8 mouse cellular contexts compared by ENCODE assay signal in the genomic region with DNA sequence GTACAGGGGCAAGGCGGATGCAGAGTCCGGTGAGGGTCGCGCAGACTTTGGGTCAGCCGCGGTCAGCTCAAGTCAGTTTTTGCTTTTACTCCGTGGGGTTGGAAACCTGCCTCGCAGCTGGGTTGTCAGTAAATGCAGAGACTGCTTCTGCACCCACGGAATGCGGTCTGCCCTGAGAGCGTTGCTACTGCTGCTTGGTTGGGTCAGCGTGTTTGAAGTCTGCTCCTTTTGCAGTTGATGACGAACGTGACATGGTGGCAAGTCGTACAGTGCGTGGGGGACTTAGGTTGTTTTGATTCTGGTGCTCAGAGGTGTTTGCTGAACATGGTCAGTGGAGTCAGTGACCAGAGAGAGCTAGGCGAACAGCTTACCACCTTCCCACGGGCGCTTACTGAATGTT. TPM values are rescaled to one million over a fixed set of nuclear protein-coding genes. Genes with fewer than 3 reads are reported as not detected.
DNase-seq lines count a peak whose midpoint lies in the region; ATAC-seq and TF ChIP-seq lines count a peak whose summit lies in the region.

No protein-coding gene starts in this region.

- H3K4me2 ChIP-seq in lung, embryonic 14.5 days, result peak overlapping the region; percentile 74
- H3K4me2 ChIP-seq in midbrain, postnatal 0 days (ENCODE audit: low read depth, low read length, poor library complexity, severe bottlenecking), result peak overlapping the region; percentile 88

- ATAC-seq in lung, embryonic 14.5 days (ENCODE audit: insufficient read depth), result peak; percentile 22; the same call in 1 of the 2 replicates
- ATAC-seq in inflammation-experienced regulatory T-cells, adult 6 months, result peak; percentile 24
- no peak; the same call in none of the 2 replicates for ATAC-seq in midbrain, postnatal 0 days (ENCODE audit: low FRiP score)

- peak overlapping the region; percentile 70 for H3K27ac ChIP-seq in lung, embryonic 14.5 days (ENCODE audit: low read depth)
- H3K27ac ChIP-seq in cortical plate, adult 2 months (ENCODE audit: insufficient read depth, low read length), result peak overlapping the region; percentile 58; the same call in 1 of the 2 replicates
- peak overlapping the region; percentile 74 for H3K27ac ChIP-seq in midbrain, postnatal 0 days (ENCODE audit: low read depth, low read length)

- no peak for TF ChIP-seq POLR2A in cortical plate, adult 2 months (IDR thresholded peaks at IDR 0.05; ENCODE audit: extremely low read depth, insufficient read depth, low read length)

- H3K9me3 ChIP-seq in lung, embryonic 14.5 days (ENCODE audit: low read depth, low read length), result no peaks in the 10 kb centered on the region
- H3K9me3 ChIP-seq in midbrain, postnatal 0 days (ENCODE audit: low read length), result no peaks in the 10 kb centered on the region

- 1% methylated on average over 19 of the region's 19 CpGs for WGBS in lung, embryonic 14.5 days
- 6% methylated on average over 19 of the region's 19 CpGs for WGBS in midbrain, postnatal 0 days

- no peaks in the 10 kb centered on the region for H3K27me3 ChIP-seq in lung, embryonic 14.5 days (ENCODE audit: insufficient read depth, low read length)
- no peaks in the 10 kb centered on the region for H3K27me3 ChIP-seq in midbrain, postnatal 0 days (ENCODE audit: insufficient read depth, low read length)

- no peak for TF ChIP-seq CTCF in lung, embryonic 14.5 days (IDR thresholded peaks at IDR 0.05; ENCODE audit: low read depth)
- no peak for TF ChIP-seq CTCF in cortical plate, adult 2 months (IDR thresholded peaks at IDR 0.05; ENCODE audit: extremely low read depth, insufficient read depth, low read length)
- TF ChIP-seq CTCF in midbrain, postnatal 0 days (IDR thresholded peaks at IDR 0.05), result no peak

- peak overlapping the region; percentile 95 for H3K4me3 ChIP-seq in lung, embryonic 14.5 days (ENCODE audit: low read depth, low read length)
- H3K4me3 ChIP-seq in cortical plate, adult 2 months (ENCODE audit: insufficient read depth, low read length), result peak overlapping the region; percentile 97
- H3K4me3 ChIP-seq in midbrain, postnatal 0 days (ENCODE audit: low read depth, low read length), result peak overlapping the region; percentile 94

- H3K4me1 ChIP-seq in lung, embryonic 14.5 days (ENCODE audit: insufficient read depth), result peaks cover 4% of the 10 kb centered on the region; the same call in 1 of the 2 replicates
- H3K4me1 ChIP-seq in cortical plate, adult 2 months (ENCODE audit: control insufficient read depth, insufficient read depth, low read length), result peaks cover 2% of the 10 kb centered on the region; the same call in 1 of the 2 replicates
- peaks cover 6% of the 10 kb centered on the region for H3K4me1 ChIP-seq in midbrain, postnatal 0 days (ENCODE audit: insufficient read depth, low read length)

- no peak for DNase-seq in lung, embryonic 14.5 days
- no peak for DNase-seq in lung, postnatal 10 days
- peak; percentile 1 for DNase-seq in midbrain, postnatal 0 days (ENCODE audit: low spot score)
- DNase-seq in adrenal gland, adult 8-10 months, result no peak
- no peak for DNase-seq in cerebellum, postnatal 25 days
- no peak for DNase-seq in adrenal gland, adult (ENCODE audit: inconsistent age in 2 of 2, low spot score in 1 of 2)

- peak overlapping the region; percentile 88 for H3K9ac ChIP-seq in lung, embryonic 14.5 days
- peak overlapping the region; percentile 91 for H3K9ac ChIP-seq in midbrain, postnatal 0 days (replicated peaks; ENCODE audit: low read length, poor library complexity, severe bottlenecking)

- H3K36me3 ChIP-seq in lung, embryonic 14.5 days (ENCODE audit: insufficient read depth), result peaks cover 5% of the 10 kb centered on the region; the same call in 1 of the 2 replicates
- H3K36me3 ChIP-seq in midbrain, postnatal 0 days (ENCODE audit: insufficient read depth, low read length), result 0 out of 2 replicates have a peak, but pooled peaks cover 2% of the 10 kb centered on the region

RNA-seq across cellular contexts. Expression of a gene that starts 0.5 kb away (rescaled TPM):
- polyA plus RNA-seq in lung, embryonic 14.5 days (2014; fragmentation: Nextera tagmentation; extraction: Ambion mirVana), result 26.6 and 28.3 TPM in 2 replicates
- 19.6 and 20.6 TPM in 2 replicates for polyA plus RNA-seq in cortical plate, adult 2 months (2012; rRNA removed)
- polyA plus RNA-seq in inflammation-experienced regulatory T-cells, adult 6 months (2017; shearing (Covaris generic)), result 10 to 100 TPM; 18.9 to 22.7 (median 21.9) TPM
- total RNA-seq in midbrain, postnatal 0 days (2014; rRNA removed), result 23.4 and 24.7 TPM in 2 replicates
- polyA plus RNA-seq in midbrain, postnatal 0 days (2015; fragmentation: Nextera tagmentation; extraction: Ambion mirVana), result 18.9 and 20.1 TPM in 2 replicates
- 10 to 100 TPM; 41.4 to 51.2 (median 47.0) TPM for total RNA-seq in adrenal gland, adult 8-10 months (2022)

RNA-seq across cellular contexts. Expression of a gene that starts 41.4 kb away (rescaled TPM):
- 41.8 and 42.3 TPM in 2 replicates for polyA plus RNA-seq in lung, embryonic 14.5 days (2014; fragmentation: Nextera tagmentation; extraction: Ambion mirVana)
- 76.7 and 93.4 TPM in 2 replicates for polyA plus RNA-seq in cortical plate, adult 2 months (2012; rRNA removed)
- 10 to 100 TPM; 33.8 to 56.1 (median 45.1) TPM for polyA plus RNA-seq in inflammation-experienced regulatory T-cells, adult 6 months (2017; shearing (Covaris generic))
- 58.0 and 70.8 TPM in 2 replicates for total RNA-seq in midbrain, postnatal 0 days (2014; rRNA removed)
- polyA plus RNA-seq in midbrain, postnatal 0 days (2015; fragmentation: Nextera tagmentation; extraction: Ambion mirVana), result 62.5 and 62.6 TPM in 2 replicates
- total RNA-seq in adrenal gland, adult 8-10 months (2022), result 10 to 100 TPM; 25.6 to 46.9 (median 37.0) TPM

RNA-seq across cellular contexts. Expression of a gene that starts 53.8 kb away (rescaled TPM):
- 35.5 and 39.8 TPM in 2 replicates for polyA plus RNA-seq in lung, embryonic 14.5 days (2014; fragmentation: Nextera tagmentation; extraction: Ambion mirVana)
- polyA plus RNA-seq in cortical plate, adult 2 months (2012; rRNA removed), result 16.8 and 17.5 TPM in 2 replicates
- polyA plus RNA-seq in inflammation-experienced regulatory T-cells, adult 6 months (2017; shearing (Covaris generic)), result 10 to 100 TPM; 15.5 to 19.4 (median 16.0) TPM
- 27.9 and 30.7 TPM in 2 replicates for total RNA-seq in midbrain, postnatal 0 days (2014; rRNA removed)
- polyA plus RNA-seq in midbrain, postnatal 0 days (2015; fragmentation: Nextera tagmentation; extraction: Ambion mirVana), result 15.4 and 17.1 TPM in 2 replicates
- 10 to 100 TPM; 44.0 to 55.5 (median 52.7) TPM for total RNA-seq in adrenal gland, adult 8-10 months (2022)
